Mouse (Mus musculus) MEL (cell line): Measurements from ENCODE around the gene Slc6a3. TPM values are rescaled to one million over a fixed set of nuclear protein-coding genes. Genes with fewer than 3 reads are reported as not detected.

Experiments
- DNase-seq: peaks from one replicate; pipeline ENCODE4 v3.0.0; 2011; ENCODE audit warnings: low read depth, low spot score
- H3K27ac ChIP-seq: 2 replicates; pipeline ENCODE4 v1.5.1; 2012; ENCODE audit warnings: low read depth, mild to moderate bottlenecking, control low read depth, low read length, moderate library complexity; ENCODE audit not compliant: control insufficient read depth
- H3K27me3 ChIP-seq, 2 experiments: fragments of 150-350 bp in 1 of 2; sonication (generic) in 1 of 2; 2 replicates each; pipeline ENCODE4 v1.6.1; 2012; ENCODE audit warnings: low read length in 2 of 2, mild to moderate bottlenecking in 2 of 2, improper control_type of control experiment in 1 of 2, moderate library complexity in 1 of 2; ENCODE audit not compliant: insufficient read depth in 2 of 2, control insufficient read depth in 1 of 2
- H3K36me3 ChIP-seq, 2 experiments: 2 replicates each; pipeline ENCODE4 v1.6.1; 2012 to 2014; ENCODE audit warnings: low read length in 2 of 2, improper control_type of control experiment in 1 of 2, inconsistent platforms in 1 of 2, mild to moderate bottlenecking in 1 of 2; ENCODE audit not compliant: insufficient read depth in 2 of 2, control insufficient read depth in 1 of 2
- H3K4me1 ChIP-seq, 2 experiments: fragments of 150-350 bp in 1 of 2; sonication (generic) in 1 of 2; 2 replicates each; pipeline ENCODE4 v1.6.1; 2012; ENCODE audit warnings: low read length in 2 of 2, improper control_type of control experiment in 1 of 2, mild to moderate bottlenecking in 1 of 2; ENCODE audit not compliant: insufficient read depth in 2 of 2, control insufficient read depth in 1 of 2
- H3K4me3 ChIP-seq, 2 experiments: fragments of 150-350 bp in 1 of 2; sonication (generic) in 1 of 2; 2 replicates each; pipeline ENCODE4 v1.5.1; 2012; ENCODE audit warnings: low read depth in 2 of 2, low read length in 2 of 2, mild to moderate bottlenecking in 2 of 2, moderate library complexity in 2 of 2, control low read depth in 1 of 2, improper control_type of control experiment in 1 of 2; ENCODE audit not compliant: control insufficient read depth in 1 of 2, insufficient read depth in 1 of 2
- H3K79me2 ChIP-seq: 2 replicates; pipeline ENCODE4 v1.6.1; 2012; ENCODE audit warnings: mild to moderate bottlenecking, low read length, moderate library complexity; ENCODE audit not compliant: control insufficient read depth, poor library complexity, insufficient read depth
- H3K9ac ChIP-seq: 2 replicates; pipeline ENCODE4 v1.6.1; 2012; ENCODE audit warnings: low read depth, mild to moderate bottlenecking, control low read depth, low read length, moderate library complexity; ENCODE audit not compliant: control insufficient read depth, poor library complexity, severe bottlenecking
- H3K9me3 ChIP-seq: fragments of 150-350 bp; sonication (generic); replicated peaks from 2 replicates; pipeline ENCODE4 v1.6.1; 2012; ENCODE audit warnings: mild to moderate bottlenecking, low read length, improper control_type of control experiment, moderate library complexity; ENCODE audit not compliant: insufficient read depth
- CHD2 ChIP-seq: IDR thresholded peaks from 2 replicates; pipeline ENCODE4 v1.6.1; 2011; ENCODE audit warnings: low read length, improper control_type of control experiment
- CTCF ChIP-seq, 3 experiments: IDR thresholded peaks in 2 of 3; conservative IDR thresholded peaks in 1 of 3; 2 replicates each; pipeline ENCODE4 v1.5.1; 2011 to 2012; ENCODE audit warnings: low read length in 3 of 3, low read depth in 2 of 3, mild to moderate bottlenecking in 2 of 3, improper control_type of control experiment in 1 of 3, inconsistent platforms in 1 of 3, mixed read lengths in 1 of 3, moderate library complexity in 1 of 3; ENCODE audit not compliant: control insufficient read depth in 1 of 3, insufficient read depth in 1 of 3, poor library complexity in 1 of 3, severe bottlenecking in 1 of 3
- E2F4 ChIP-seq: IDR thresholded peaks from 2 replicates; pipeline ENCODE4 v1.6.1; 2011; ENCODE audit warnings: low read depth, low read length, improper control_type of control experiment, borderline replicate concordance
- ELF1 ChIP-seq: IDR thresholded peaks from 2 replicates; pipeline ENCODE4 v1.6.1; 2014; ENCODE audit warnings: low read depth, mild to moderate bottlenecking, inconsistent platforms, low read length, improper control_type of control experiment, moderate library complexity
- EP300 ChIP-seq, 2 experiments: IDR thresholded peaks; 2 replicates each; pipeline ENCODE4 v1.6.1; 2011; ENCODE audit warnings: improper control_type of control experiment in 2 of 2, low read length in 2 of 2, low read depth in 1 of 2, mild to moderate bottlenecking in 1 of 2
- ETS1 ChIP-seq: IDR thresholded peaks from 2 replicates; pipeline ENCODE4 v1.6.1; 2012; ENCODE audit warnings: low read depth, mild to moderate bottlenecking, inconsistent platforms, low read length, improper control_type of control experiment, moderate library complexity
- GABPA ChIP-seq: IDR thresholded peaks from 2 replicates; pipeline ENCODE4 v1.6.1; 2012; ENCODE audit warnings: low read depth, mild to moderate bottlenecking, inconsistent platforms, low read length, improper control_type of control experiment, moderate library complexity
- GATA1 ChIP-seq: IDR thresholded peaks from 2 replicates; pipeline ENCODE4 v1.6.1; 2011; ENCODE audit warnings: low read depth, low read length, improper control_type of control experiment
- JUND ChIP-seq: IDR thresholded peaks from 2 replicates; pipeline ENCODE4 v1.6.1; 2011; ENCODE audit warnings: low read depth, mild to moderate bottlenecking, improper control_type of control experiment, low read length
- MAFK ChIP-seq: IDR thresholded peaks from 2 replicates; pipeline ENCODE4 v1.6.1; 2011; ENCODE audit warnings: low read depth, mild to moderate bottlenecking, low read length, improper control_type of control experiment, borderline replicate concordance
- POLR2A ChIP-seq, 2 experiments: IDR thresholded peaks; 2 replicates each; pipeline ENCODE4 v1.6.1; 2011 to 2012; ENCODE audit warnings: low read length in 2 of 2, mild to moderate bottlenecking in 2 of 2, control low read depth in 1 of 2, improper control_type of control experiment in 1 of 2, low read depth in 1 of 2, moderate library complexity in 1 of 2; ENCODE audit not compliant: control insufficient read depth in 1 of 2, insufficient read depth in 1 of 2, poor library complexity in 1 of 2
- POLR2AphosphoS2 ChIP-seq: IDR thresholded peaks from 2 replicates; pipeline ENCODE4 v1.6.1; 2011; ENCODE audit warnings: low read length, improper control_type of control experiment
- RAD21 ChIP-seq: IDR thresholded peaks from 2 replicates; pipeline ENCODE4 v1.6.1; 2011; ENCODE audit warnings: mild to moderate bottlenecking, low read depth, low read length, improper control_type of control experiment
- SIN3A ChIP-seq: IDR thresholded peaks from 2 replicates; pipeline ENCODE4 v1.6.1; 2012; ENCODE audit warnings: low read length, improper control_type of control experiment, inconsistent platforms
- SMC3 ChIP-seq: IDR thresholded peaks from 2 replicates; pipeline ENCODE4 v1.6.1; 2011; ENCODE audit warnings: low read depth, low read length, improper control_type of control experiment
- TAL1 ChIP-seq: IDR thresholded peaks from 2 replicates; pipeline ENCODE4 v1.6.1; 2012; ENCODE audit warnings: mild to moderate bottlenecking, inconsistent platforms, low read length, moderate library complexity, mixed read lengths
- USF2 ChIP-seq, 2 experiments: IDR thresholded peaks; 2 replicates each; pipeline ENCODE4 v1.6.1; 2011 to 2012; ENCODE audit warnings: improper control_type of control experiment in 2 of 2, low read length in 2 of 2, borderline replicate concordance in 1 of 2, inconsistent platforms in 1 of 2, low read depth in 1 of 2, mild to moderate bottlenecking in 1 of 2; ENCODE audit not compliant: insufficient read depth in 1 of 2
- ZC3H11A ChIP-seq: IDR thresholded peaks from 2 replicates; pipeline ENCODE4 v1.6.1; 2012; ENCODE audit warnings: low read depth, mild to moderate bottlenecking, inconsistent platforms, low read length, improper control_type of control experiment
- ZNF384 ChIP-seq: IDR thresholded peaks from 2 replicates; pipeline ENCODE4 v1.6.1; 2012; ENCODE audit warnings: low read depth, mild to moderate bottlenecking, inconsistent platforms, low read length, improper control_type of control experiment
- polyA plus RNA-seq, 2 experiments: library from polyadenylated mRNA; stranded (reverse) in 1 of 2; unstranded in 1 of 2; fragments of >175 nt in 1 of 2; fragments of >200 nt in 1 of 2; gene quantifications; 2 replicates each; pipeline versions ENCODE4 v1.2.1 to v1.2.4; 2012; ENCODE audit warnings: low replicate concordance in 2 of 2, low read depth in 1 of 2; ENCODE audit not compliant: insufficient read length in 2 of 2, insufficient read depth in 1 of 2, missing spikeins in 1 of 2
- total RNA-seq: library from RNA; depleted of rRNA; stranded (reverse); fragments of 300-350 nt; gene quantifications from 2 replicates; pipeline ENCODE4 v1.2.3, GENCODE M21; 2012

Gene Slc6a3
- total and polyA plus RNA-seq, 3 experiments, result 0.08 to 0.10 TPM; not detected in 1

- Histone ChIP-seq H3K4me3 (no peak overlapping the region), H3K9ac (no peak overlapping the region), H3K79me2 (no peaks in the 10 kb centered on the region), H3K4me1 (peaks cover 2 to 8% of the 10 kb centered on the region in 2 experiments; a peak in 3 of 4 replicates), H3K27ac (no peak overlapping the region), H3K9me3 (no peaks in the 10 kb centered on the region), H3K36me3 (peaks cover 4 to 7% of the 10 kb centered on the region in 2 experiments; a peak in 3 of 4 replicates), H3K27me3 (no peaks in the 10 kb centered on the region)
- TF ChIP-seq JUND, result no peak
- no peak for TF ChIP-seq MAFK
- no peak for TF ChIP-seq ELF1
- TF ChIP-seq E2F4, result no peak
- TF ChIP-seq POLR2A (IDR thresholded peaks at IDR 0.05; ENCODE audit: control insufficient read depth in 1 of 2, insufficient read depth in 1 of 2, low read depth in 1 of 2, low read length in 2 of 2, poor library complexity in 1 of 2), result no peak
- TF ChIP-seq CHD2, result no peak
- TF ChIP-seq SIN3A, result no peak
- no peak for TF ChIP-seq ETS1
- TF ChIP-seq EP300 (IDR thresholded peaks at IDR 0.05; ENCODE audit: low read depth in 1 of 2, low read length in 2 of 2), result no peak
- no peak for TF ChIP-seq ZNF384
- no peak for TF ChIP-seq USF2 (IDR thresholded peaks at IDR 0.05; ENCODE audit: borderline replicate concordance in 1 of 2, insufficient read depth in 1 of 2, low read depth in 1 of 2, low read length in 2 of 2)
- no peak for DNase-seq
Observed at GRCm38 (mm10) chr13:73499893-73500604, 36.5 kb upstream of the Slc6a3 start.

- TF ChIP-seq TAL1 (no peak), ETS1 (no peak), RAD21 (peak; percentile 42), GATA1 (no peak), CTCF (IDR thresholded peaks at IDR 0.05 in 2 of 3, conservative IDR thresholded peaks at IDR 0.05 in 1 of 3; ENCODE audit: control insufficient read depth in 1 of 3, insufficient read depth in 1 of 3, low read depth in 2 of 3, low read length in 3 of 3, poor library complexity in 1 of 3, severe bottlenecking in 1 of 3) (peak; percentile 34 to 59 (median 55)), POLR2AphosphoS2 (no peak), SMC3 (peak; percentile 55), ZNF384 (peak; percentile 91), GABPA (no peak), ZC3H11A (peak; percentile 13; the same call in 1 of the 2 replicates)
- TF ChIP-seq, all 39 proteins: peak for 5
- no peaks in the 10 kb centered on the region; a peak in 1 of 4 replicates for H3K36me3 ChIP-seq
- no peaks in the 10 kb centered on the region for H3K9me3 ChIP-seq
- DNase-seq, result peak; percentile 50
- no peaks in the 10 kb centered on the region for H3K27me3 ChIP-seq
- no peak overlapping the region for H3K9ac ChIP-seq
- no peak overlapping the region for H3K4me3 ChIP-seq
- no peaks in the 10 kb centered on the region for H3K79me2 ChIP-seq
- H3K27ac ChIP-seq, result no peak overlapping the region
- H3K4me1 ChIP-seq, result no peaks in the 10 kb centered on the region
Observed at GRCm38 (mm10) chr13:73502719-73503118, 33.8 kb upstream of the Slc6a3 start.
